Mouse (Mus musculus): Measurements from ENCODE around the gene Mrps36. TPM values are rescaled to one million over a fixed set of nuclear protein-coding genes. Genes with fewer than 3 reads are reported as not detected.
"Not testable (repeated sequence)": the region's sequence is repeated elsewhere in the genome, so short reads cannot be mapped to it uniquely, and the experiment has no call there.

Gene Mrps36
- 10 to 100 TPM; 54.1 to 54.4 TPM for total RNA-seq (2021)

DNA sequence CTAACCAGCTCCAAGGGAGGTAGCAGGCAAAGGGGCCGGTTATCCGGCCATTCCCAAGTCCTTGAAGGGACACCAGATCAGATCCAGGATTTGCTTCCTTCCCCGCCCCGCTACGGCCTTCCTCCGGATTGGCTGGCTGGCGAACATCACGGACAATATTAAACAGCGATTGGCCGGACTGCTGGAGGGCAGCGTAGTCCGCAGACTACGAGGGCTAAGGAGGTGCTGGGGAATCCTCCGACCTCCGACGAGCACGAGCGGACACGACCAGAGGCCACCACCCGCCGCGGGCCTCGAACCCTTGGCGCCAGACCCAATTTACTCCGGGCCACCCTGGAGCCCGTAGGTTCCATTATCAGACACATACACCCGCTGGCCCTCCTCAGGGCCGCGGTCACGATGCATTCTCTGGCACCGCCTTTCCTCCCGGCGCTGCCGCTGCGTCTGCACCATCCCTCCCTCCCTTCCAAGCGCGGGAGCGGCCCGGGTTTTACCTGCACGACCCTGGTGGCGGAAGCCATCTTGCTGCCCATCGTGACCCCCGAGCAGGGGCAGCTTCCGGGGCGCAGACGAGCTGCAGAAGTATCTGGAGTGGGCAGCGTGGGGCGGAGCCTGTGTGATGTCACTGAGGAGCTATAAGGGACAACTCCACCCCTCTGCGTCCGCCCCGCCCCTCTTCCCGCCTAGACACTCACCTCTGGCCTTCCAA lies at the start of gene Mrps36:
TSS of gene Mrps36 (minus strand) at position 624 of the 709 bp plus-strand sequence.
- peak; percentile 89 to 90 for DNase-seq

DNA sequence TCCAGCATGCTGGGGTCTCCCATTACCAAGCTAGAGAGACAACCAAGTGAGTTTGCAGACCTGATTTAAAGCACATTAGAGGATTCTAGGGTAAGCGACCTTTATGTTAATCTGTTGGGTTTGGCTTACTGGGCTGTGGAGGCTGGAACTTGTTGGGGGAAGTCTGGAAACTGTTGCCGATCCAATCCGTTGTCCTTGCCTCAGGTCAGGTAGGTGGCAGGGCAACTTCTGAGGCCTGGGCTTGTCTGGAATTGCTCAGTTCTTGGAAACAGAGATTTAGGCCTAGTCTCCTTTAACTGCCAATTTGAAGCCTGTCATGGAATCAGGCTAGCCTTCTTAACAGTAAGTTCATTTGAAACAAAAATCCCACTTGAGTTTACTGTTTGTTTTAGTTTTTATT lies 44.6 kb upstream of the Mrps36 start:
- DNase-seq = no peak

DNA sequence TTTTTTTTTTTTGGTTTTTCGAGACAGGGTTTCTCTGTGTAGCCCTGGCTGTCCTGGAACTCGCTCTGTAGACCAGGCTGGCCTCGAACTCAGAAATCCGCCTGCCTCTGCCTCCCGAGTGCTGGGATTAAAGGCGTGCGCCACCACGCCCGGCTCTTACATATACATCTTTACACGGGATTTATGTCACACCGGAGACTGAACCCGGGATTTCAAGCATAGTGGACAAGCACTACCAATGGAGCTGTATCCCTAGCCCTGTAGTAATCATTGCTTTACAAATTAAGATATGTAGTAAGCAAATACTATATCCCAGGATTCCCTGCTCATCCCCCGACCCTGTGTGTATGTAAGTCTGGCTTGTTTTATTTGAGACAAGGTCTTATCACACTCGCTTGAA lies 43.6 kb upstream of the Mrps36 start:
- not testable (repeated sequence) for DNase-seq

DNA sequence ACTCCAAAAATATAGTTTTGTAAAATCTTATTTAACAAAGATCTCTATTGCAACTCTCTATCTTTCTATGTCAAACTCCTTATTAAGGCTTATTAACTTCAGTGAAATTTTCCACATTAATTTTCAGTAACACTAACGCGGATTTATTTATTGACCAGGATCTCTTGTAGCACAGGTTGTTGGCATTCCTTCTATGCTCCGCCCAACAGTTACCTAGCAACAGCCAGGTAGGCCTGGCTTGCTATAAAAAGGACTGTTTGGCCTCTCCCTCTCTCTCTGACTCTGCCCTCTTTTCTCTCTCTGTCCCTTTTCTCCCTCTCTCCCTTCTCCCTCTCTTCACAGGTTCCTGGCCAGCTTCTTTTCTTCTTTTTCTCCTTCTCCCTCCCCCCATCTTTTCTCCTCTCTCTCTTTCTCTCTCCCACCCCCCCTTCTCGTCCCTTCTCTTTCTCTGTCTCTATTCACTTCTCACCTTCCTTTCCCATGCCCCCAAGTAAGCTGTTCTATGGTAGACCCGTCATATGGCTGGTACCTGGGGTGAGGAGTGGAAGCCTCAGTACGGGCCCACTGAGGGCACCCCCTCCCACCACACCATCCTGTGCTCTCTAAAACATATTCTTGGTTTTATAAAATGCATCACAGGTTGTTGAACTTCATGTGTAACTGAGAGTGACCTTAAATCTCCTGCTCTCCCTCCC lies 43.0 kb upstream of the Mrps36 start:
- DNase-seq = no peak

DNA sequence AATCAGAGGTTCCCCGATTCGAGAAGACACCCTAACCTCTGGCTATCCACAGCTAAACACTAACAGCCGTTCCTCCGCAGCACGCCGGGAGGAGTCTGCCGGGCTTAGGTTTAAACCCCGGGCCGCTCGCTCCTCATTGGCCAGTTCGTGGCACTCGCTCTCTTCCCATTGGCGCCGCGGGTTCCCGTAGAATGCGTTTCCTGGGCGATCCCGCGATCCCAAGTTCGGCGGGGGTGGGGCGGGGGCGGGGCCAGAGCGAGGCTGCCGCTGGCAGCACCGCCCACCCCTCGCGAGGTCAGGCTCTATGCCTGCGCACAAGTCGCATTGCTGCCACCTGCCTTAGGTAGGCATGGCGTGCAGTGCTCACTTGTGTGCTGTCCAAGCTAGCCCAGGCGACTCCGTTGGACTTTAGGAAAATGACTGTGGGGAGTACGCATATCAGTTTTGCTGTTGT lies 42.0 kb upstream of the Mrps36 start, which contains the start of gene Ccnb1:
TSS of gene Ccnb1 (minus strand) at position 157 of the 454 bp plus-strand sequence.
- DNase-seq = peak; percentile 81 to 83

DNA sequence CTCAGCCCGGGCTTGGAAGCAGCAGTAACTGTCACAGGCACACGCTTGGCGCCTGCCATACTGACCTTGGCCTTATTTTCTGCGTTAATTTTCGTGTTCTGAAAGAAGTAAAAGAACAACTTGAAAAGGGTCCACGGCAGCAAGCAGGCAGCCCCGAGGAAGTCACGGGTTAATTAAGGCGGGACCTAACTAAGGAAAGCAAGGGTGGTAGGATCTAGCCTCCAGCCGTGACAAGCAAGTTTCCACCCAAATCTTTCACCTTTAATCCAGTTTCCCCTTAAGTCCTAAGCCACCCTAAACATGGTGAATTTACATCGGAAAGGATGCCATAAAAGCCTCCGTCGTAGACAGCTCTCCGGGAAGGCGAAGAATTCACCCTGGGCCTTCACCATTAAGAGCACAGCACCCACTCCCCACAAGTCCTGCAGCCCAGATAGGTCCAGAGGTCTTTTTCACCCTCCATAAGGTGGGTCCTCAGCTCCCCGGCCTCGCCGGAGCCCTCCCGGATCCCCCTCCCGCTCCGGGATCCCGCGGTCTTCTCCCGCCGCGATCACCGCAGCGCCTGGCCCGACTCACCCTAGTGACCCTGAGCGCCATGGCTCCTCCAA lies 41.5 kb upstream of the Mrps36 start:
- DNase-seq = peak in 1 of 2 experiments; percentile 5

DNA sequence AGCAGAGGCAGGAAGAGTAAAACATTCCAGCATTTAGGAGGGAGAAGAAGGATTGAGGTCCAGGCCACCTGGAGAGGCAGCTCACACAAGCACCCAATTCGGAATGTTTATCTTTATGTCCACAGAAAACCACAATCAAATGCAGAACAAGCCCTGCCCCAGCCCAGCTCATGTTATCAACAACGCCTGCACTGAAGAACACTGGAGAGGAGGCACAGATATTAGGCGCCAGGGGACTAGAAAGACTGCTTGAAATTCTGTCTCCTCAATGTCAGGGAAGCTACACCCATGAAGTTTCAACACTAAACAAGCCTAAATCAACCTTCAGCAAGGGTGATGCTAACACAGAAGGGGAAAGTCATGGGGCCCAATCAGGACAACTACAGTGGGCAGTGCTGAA lies 33.0 kb upstream of the Mrps36 start:
- no peak for DNase-seq

DNA sequence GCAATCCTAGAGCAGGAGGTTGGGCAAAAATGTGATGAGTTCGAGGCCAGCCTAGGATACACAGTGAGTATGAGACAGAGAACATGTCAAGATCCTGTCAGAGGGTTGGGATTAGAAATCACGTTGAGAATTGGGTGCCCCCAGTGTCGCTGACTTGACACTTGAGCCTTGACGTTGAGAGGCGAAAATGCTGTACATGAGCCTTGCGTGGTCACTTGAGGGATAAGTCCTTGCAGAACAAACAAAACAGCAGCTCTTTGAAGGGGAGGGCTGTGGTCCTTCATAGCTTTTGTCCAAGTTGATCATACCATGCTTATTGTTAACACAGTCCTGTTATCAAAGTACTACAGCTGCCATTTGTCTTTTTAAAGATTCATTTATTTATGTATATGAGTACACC lies 32.3 kb upstream of the Mrps36 start:
- no peak for DNase-seq

DNA sequence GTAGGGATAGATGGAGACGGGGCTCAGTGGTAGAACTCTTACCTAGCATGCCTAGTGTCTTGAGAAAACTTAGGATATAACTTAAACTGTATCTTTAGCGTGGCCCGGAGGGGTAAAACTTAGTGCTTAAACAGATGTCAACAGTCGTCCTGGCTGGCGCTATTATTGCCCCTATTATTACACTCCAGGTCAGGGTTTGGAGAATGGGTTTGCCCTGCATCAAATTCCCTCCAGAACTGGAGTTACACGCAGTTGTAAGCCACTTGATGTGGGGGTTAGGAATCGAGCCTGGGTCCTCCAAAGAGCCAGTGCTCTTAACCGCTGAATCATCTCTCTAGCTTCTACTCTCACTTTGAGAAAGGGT lies 31.6 kb upstream of the Mrps36 start:
- no peak for DNase-seq

DNA sequence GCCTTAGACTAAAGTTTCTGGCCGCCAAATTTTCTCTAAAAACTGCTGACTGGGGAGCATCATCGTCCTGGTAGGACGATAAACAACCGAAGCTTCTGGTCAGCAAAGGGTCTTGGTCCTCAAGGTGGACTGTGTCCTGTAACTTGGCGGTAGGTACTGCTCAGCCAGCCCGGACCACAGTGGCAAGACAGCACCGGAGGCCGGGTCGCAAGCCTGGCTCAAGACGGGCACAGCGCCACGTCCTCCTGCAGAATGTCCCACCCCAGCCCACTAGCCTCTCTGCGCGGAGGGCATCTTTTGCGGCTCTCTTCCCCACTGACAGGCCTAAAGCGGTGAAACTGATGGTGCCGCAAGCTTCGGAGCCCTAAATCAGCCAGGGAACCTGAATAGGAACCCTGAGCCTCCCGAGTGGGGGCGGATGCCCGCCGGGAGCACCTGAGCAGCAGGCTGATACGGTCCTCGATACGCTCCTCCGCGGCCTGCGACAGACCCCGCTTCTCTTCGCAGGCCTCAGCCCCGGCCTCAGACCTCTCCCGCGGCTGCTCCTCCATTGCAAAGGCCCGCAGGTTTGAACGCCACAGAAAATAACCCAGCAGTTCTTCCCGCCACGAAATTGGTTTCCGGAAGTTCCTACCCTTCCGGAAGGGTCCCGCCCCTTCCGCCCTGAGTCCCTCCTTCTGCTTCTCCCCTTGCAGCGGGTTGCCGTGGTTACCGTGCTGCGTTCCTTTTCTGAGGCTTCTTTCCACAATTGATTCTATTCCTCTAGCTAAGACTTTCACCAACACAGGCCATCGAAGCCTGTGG lies 31.0 kb upstream of the Mrps36 start, which contains the start of gene Cenph:
TSS of gene Cenph (minus strand) at position 648 of the 804 bp plus-strand sequence.
- peak; percentile 74 to 78 for DNase-seq

DNA sequence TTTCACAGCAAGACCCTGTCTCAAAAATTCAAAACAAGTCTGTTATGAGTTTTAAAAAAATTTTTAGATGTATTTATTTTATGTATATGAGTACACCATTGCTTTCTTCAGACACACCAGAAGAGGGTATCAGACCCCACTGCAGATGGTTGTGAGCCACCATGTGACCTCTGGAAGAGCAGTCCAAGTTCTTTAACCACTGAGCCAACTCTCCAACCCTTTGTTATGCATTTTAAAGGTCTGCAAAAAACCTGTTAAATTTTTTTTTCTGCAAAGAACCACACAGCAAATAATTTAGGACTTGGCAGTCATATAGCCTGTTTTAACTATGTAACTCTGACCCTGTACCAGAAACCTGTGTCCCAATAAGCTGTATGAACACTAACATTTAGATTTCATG lies 30.2 kb upstream of the Mrps36 start:
- no peak for DNase-seq

DNA sequence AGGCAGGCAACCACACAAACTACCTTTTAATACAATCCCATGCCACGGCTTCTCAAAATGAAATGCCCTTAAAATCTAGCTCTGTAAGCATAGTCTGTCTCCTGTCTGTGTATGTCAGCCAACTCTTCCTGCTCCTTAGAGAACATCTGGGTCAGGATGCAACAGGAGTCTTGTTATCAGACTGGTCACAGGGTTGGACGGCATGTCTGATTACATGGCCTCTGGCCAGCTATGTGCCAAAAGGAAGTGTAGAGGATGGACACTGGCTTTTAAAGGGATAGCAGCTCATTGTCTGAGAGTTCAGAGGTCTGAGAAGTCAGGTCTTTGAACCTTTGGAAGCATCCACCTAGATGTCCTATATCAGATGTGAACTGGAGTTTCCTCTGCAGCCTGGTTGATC lies 10.9 kb upstream of the Mrps36 start:
- DNase-seq = no peak

DNA sequence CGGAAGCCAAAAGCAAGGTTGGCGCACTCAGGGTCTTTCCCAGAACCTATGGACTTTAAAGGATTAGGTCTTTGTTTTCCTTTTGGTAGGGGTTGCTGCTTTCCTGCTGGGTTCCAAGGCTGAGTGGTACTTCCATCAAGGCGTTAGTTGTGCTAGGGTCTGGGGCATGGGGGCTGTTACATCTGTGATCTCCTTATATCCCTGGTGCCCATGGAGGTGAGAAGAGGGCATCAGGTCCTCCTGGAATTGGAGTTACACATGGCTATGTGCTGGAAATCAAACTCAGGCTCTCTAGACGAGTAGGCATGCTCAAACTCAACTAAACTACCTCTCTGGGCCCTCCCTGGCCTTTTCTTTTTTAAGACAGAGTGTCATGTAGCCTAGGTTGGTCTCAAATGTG lies 9.7 kb upstream of the Mrps36 start:
- no peak for DNase-seq

DNA sequence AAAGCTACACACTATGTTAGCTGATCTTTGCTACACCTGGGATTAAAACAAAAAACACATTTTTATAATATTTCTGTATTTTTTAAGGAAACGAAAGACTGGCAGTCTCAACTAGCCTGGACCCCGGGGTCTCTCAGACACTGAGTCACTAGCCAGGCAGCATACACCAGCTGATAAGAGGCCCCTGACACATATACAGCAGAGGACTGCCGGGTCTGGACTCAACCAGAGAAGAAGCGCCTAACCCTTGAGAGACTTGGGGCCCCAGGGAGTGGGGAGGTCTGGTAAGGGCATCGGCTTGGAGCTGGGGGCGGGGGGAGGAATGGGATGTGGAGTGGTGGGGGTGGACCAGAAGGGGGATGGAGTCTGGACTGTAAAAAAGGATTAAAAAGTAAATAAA lies 8.6 kb upstream of the Mrps36 start:
- no peak for DNase-seq

DNA sequence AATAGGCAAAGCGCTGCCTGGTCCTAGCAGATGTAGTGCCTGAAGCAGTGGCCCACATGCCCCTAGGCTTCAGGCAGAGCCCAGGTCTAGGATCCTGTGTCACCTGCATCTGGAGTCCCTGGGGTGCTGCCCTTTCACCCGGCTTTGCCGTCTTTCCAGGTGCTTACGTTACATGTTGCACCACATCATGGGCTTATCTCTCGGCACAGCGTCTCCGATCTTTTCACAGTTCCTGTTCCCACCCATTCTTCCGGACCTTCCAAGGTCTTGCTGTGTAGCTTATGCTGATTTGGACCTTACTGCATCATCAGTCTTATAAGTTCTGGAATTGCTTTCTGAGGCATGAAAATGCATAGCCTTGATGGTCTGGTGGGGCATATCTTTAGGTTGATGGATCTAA lies 8.1 kb upstream of the Mrps36 start:
- no peak for DNase-seq

DNA sequence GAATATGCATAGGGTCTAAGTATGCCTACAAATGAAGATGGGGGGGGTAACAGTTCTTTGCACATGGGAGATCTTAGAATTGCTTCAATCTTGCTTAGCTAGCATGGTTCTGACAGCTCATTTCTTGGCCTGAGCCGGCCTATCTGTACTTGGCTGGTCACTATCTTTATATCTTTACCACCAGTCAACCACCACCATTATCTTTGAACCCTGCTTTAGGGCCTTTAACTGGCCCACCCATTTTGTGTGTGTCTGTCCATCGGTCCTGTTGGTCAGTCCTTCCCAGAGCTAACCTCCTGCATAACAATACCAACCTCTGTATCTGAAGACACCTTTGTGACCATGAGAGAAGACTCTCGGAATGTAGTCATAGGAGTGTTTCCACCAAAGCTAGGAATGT lies 6.9 kb upstream of the Mrps36 start:
- no peak for DNase-seq

DNA sequence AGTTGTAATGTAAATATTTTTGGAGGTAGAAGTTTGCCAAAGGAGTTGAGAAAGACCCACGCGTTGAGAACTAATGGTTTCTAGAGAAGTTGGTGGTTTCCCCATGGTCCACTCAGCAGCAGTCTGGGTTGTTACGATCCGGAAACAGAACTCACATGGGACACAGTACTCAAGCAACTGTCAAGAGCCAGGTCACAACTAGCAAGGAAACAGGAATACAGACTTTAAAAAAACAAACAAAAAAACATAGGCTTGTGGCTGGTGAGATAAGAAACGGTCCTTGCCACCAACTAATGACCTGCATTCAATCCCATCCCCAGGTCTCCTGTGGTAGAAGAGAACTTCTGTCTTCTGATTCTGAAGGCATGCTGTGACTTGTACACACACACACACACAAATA lies 6.3 kb upstream of the Mrps36 start:
- DNase-seq = no peak

DNA sequence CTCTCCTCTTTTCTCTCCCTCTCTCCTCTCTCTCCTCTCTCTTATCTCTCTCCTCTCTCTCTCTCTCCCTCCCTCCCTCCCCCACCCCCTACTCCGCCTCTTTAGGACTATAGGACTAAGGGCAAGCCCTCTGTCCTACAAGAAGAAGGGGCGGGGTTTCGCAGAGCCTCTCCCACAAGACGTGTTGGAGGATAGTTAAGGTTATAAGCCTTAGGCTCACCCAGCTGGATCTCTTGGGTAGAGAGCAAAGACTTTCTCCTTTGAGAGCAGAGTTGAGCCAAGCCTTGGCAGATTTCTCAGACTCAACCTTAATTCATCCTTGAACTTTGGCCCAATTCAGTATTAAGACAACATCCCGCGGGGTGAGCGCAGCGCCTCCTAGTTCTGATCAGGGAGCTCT lies 4.2 kb upstream of the Mrps36 start:
- no peak for DNase-seq

DNA sequence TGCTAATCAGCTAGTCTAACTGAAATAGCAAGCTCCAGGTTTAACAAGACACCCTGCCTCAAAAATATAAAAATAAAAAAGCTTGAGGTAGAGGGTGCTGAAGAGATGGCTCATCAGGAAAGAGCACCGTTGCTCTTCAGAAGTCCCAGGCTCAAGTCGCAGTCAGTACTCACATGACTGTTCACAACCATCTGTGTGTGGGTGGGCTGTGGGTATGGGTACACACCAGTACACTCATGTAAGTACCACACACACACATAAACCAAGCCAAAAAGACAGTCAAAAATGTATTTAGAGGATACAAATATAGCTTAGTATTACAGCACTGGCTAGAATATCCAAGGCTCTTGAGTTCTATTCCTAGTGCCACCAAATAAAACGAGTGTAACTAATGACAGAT lies 1.6 kb upstream of the Mrps36 start:
- peak; percentile 28 for DNase-seq

DNA sequence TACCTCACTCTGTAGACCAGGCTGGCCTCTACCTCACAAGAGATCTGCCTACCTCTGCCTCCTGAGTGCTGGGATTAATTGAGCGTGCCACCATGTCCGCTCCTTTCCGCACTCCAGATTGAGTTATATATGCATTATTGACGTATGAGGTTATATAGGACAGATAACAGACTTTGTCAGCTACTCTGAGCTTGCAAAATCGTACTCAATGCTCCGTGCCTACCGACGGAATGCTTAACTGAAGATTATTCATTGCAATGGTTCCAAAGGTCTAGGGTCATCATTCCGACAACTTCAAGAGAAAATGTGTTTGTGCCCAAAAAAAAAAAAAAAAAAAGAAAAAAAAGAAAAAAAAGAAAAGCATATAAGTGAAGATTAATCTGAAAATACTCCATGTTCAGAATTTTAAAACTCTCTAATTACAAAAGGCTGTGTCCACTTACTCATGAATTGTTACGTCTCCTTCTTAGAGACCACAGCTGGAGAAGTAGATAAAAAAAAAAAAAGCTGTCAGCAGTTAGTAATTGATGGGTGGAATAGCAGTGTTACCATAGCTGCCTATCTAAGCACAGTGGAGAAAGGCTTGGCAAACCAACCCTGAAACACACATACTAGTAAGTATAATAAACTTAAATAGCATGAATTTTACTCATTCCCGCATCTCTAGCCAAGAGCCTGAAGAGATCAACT lies 968 bp downstream of the Mrps36 start:
- DNase-seq = no peak

DNA sequence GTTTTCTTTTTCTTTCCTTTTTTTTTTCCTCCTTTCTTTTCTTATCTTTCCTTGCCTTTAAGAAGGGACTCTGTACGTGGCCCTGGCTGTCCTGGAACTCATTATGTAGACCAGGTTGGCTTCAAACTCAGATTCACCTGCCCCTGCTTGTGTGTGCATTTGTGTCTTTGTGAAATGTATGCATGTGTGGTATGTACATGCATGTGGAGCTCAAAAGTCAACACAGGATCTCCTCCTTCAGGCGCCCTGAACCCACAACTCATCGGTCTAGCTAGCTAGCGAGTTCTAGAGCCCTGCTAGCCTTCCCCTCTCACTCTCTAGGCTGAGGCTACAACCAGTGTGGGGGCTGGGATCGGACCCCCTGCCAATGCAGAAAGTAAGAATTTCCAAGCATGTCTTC lies 1.6 kb downstream of the Mrps36 start:
- no peak for DNase-seq

DNA sequence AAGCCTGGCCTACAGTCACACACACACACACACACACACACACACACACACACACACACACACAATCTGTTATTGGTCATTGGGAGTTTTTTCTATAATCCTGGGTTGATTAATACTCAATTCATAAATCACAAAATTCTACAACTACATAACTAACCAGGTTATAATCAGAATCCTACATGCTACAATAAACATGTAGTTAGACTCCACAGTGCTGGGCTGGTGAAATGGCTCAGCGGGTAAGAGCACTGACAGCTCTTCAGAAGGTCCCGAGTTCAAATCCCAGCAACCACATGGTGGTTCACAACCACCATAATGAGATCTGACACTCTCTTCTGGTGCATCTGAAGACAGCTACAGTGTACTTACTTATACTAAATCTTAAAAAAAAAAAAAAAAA lies 11.7 kb downstream of the Mrps36 start:
- no peak for DNase-seq

Measured in layer of hippocampus, postnatal 36 days (tissue).